Mouse (Mus musculus): ENCODE measurements at regions not wholly inside any gene's neighbourhood (a gene's known extent, or its start where the extent isn't known, plus 50 kb on each side); places are given as distances from the start of the nearest gene placed in this dataset.

- TF ChIP-seq POLR2A (IDR thresholded peaks at IDR 0.05; ENCODE audit: borderline replicate concordance, extremely low read depth, low read depth, low read length) (no peak), CTCF (IDR thresholded peaks at IDR 0.05; ENCODE audit: insufficient read depth, low read length) (no peak)
- WGBS: 79% methylated on average over 2 of the region's 2 CpGs
- Histone ChIP-seq H3K4me1 (ENCODE audit: control insufficient read depth, insufficient read depth, low read length) (no peaks in the 10 kb centered on the region), H3K4me3 (replicated peaks; ENCODE audit: extremely low read depth, low read depth, low read length) (no peak overlapping the region)
- DNase-seq: no peak
These were observed 353.5 kb downstream of the Nsun3 start for GRCm38 (mm10) chr16:62433125-62433524.

- 19% methylated on average over 1 of the region's 1 CpGs for WGBS
- no peak overlapping the region for H3K4me3 ChIP-seq (replicated peaks; ENCODE audit: extremely low read depth, low read depth, low read length)
- no peak for DNase-seq
- TF ChIP-seq CTCF (IDR thresholded peaks at IDR 0.05; ENCODE audit: insufficient read depth, low read length) (no peak), POLR2A (IDR thresholded peaks at IDR 0.05; ENCODE audit: borderline replicate concordance, extremely low read depth, low read depth, low read length) (no peak)
- no peaks in the 10 kb centered on the region for H3K4me1 ChIP-seq (ENCODE audit: control insufficient read depth, insufficient read depth, low read length)
These were observed 372.1 kb downstream of the Nsun3 start for GRCm38 (mm10) chr16:62414485-62414884.

- TF ChIP-seq CTCF (IDR thresholded peaks at IDR 0.05; ENCODE audit: insufficient read depth, low read length) (no peak), POLR2A (IDR thresholded peaks at IDR 0.05; ENCODE audit: borderline replicate concordance, extremely low read depth, low read depth, low read length) (no peak)
- WGBS: 51% methylated on average over 3 of the region's 3 CpGs
These were observed 379.0 kb downstream of the Nsun3 start for GRCm38 (mm10) chr16:62407526-62408165.

GRCm38 (mm10) chr16:62406458-62406857 lies 380.2 kb downstream of the Nsun3 start:
- 57% methylated on average over 2 of the region's 2 CpGs for whole genome bisulfite sequencing

More at GRCm38 (mm10) chr16:62407526-62408165, 379.0 kb downstream of the Nsun3 start:
- H3K4me3 ChIP-seq (replicated peaks; ENCODE audit: extremely low read depth, low read depth, low read length): no peak overlapping the region
- no peaks in the 10 kb centered on the region for H3K4me1 ChIP-seq (ENCODE audit: control insufficient read depth, insufficient read depth, low read length)
- DNase-seq: no peak

GRCm38 (mm10) chr16:62357279-62357678 lies 429.3 kb downstream of the Nsun3 start:
- TF ChIP-seq CTCF (IDR thresholded peaks at IDR 0.05; ENCODE audit: insufficient read depth, low read length) (no peak), POLR2A (IDR thresholded peaks at IDR 0.05; ENCODE audit: borderline replicate concordance, extremely low read depth, low read depth, low read length) (no peak)
- no peak overlapping the region for H3K4me3 ChIP-seq (replicated peaks; ENCODE audit: extremely low read depth, low read depth, low read length)
- H3K4me1 ChIP-seq (ENCODE audit: control insufficient read depth, insufficient read depth, low read length): no peaks in the 10 kb centered on the region
- no peak for DNase-seq

More at GRCm38 (mm10) chr16:62406458-62406857, 380.2 kb downstream of the Nsun3 start:
- TF ChIP-seq CTCF (IDR thresholded peaks at IDR 0.05; ENCODE audit: insufficient read depth, low read length) (no peak), POLR2A (IDR thresholded peaks at IDR 0.05; ENCODE audit: borderline replicate concordance, extremely low read depth, low read depth, low read length) (no peak)
- Histone ChIP-seq H3K4me1 (ENCODE audit: control insufficient read depth, insufficient read depth, low read length) (no peaks in the 10 kb centered on the region), H3K4me3 (replicated peaks; ENCODE audit: extremely low read depth, low read depth, low read length) (no peak overlapping the region)
- DNase-seq: no peak

- Histone ChIP-seq H3K4me1 (ENCODE audit: control insufficient read depth, insufficient read depth, low read length) (no peaks in the 10 kb centered on the region), H3K4me3 (replicated peaks; ENCODE audit: extremely low read depth, low read depth, low read length) (no peak overlapping the region)
- no peak for TF ChIP-seq CTCF (IDR thresholded peaks at IDR 0.05; ENCODE audit: insufficient read depth, low read length)
- no peak for DNase-seq
- WGBS: 75% methylated on average over 3 of the region's 3 CpGs
These were observed 430.3 kb downstream of the Nsun3 start for GRCm38 (mm10) chr16:62356349-62356748.

- Histone ChIP-seq H3K4me1 (ENCODE audit: control insufficient read depth, insufficient read depth, low read length) (no peaks in the 10 kb centered on the region), H3K4me3 (replicated peaks; ENCODE audit: extremely low read depth, low read depth, low read length) (no peak overlapping the region)
- 72% methylated on average over 8 of the region's 8 CpGs for WGBS
- no peak for DNase-seq
- TF ChIP-seq POLR2A (IDR thresholded peaks at IDR 0.05; ENCODE audit: borderline replicate concordance, extremely low read depth, low read depth, low read length) (no peak), CTCF (IDR thresholded peaks at IDR 0.05; ENCODE audit: insufficient read depth, low read length) (no peak)
These were observed 430.8 kb downstream of the Nsun3 start for GRCm38 (mm10) chr16:62355830-62356270.

- H3K4me3 ChIP-seq (replicated peaks; ENCODE audit: extremely low read depth, low read depth, low read length): no peak overlapping the region
- DNase-seq: no peak
- TF ChIP-seq CTCF (IDR thresholded peaks at IDR 0.05; ENCODE audit: insufficient read depth, low read length) (no peak), POLR2A (IDR thresholded peaks at IDR 0.05; ENCODE audit: borderline replicate concordance, extremely low read depth, low read depth, low read length) (no peak)
- WGBS: 60% methylated on average over 5 of the region's 5 CpGs
- no peaks in the 10 kb centered on the region for H3K4me1 ChIP-seq (ENCODE audit: control insufficient read depth, insufficient read depth, low read length)
These were observed 459.1 kb downstream of the Nsun3 start for GRCm38 (mm10) chr16:62327378-62328036.

GRCm38 (mm10) chr16:62325534-62326244 lies 460.9 kb downstream of the Nsun3 start:
- no peaks in the 10 kb centered on the region for H3K4me1 ChIP-seq (ENCODE audit: control insufficient read depth, insufficient read depth, low read length)
- 53% methylated on average over 3 of the region's 3 CpGs for WGBS
- TF ChIP-seq POLR2A (IDR thresholded peaks at IDR 0.05; ENCODE audit: borderline replicate concordance, extremely low read depth, low read depth, low read length) (no peak), CTCF (IDR thresholded peaks at IDR 0.05; ENCODE audit: insufficient read depth, low read length) (no peak)

More at GRCm38 (mm10) chr16:62325534-62326244, 460.9 kb downstream of the Nsun3 start:
- no peak overlapping the region for H3K4me3 ChIP-seq (replicated peaks; ENCODE audit: extremely low read depth, low read depth, low read length)
- no peak for DNase-seq
